Mouse (Mus musculus): ENCODE results near the gene Rps27rt.
"Not testable (repeated sequence)": the region's sequence is repeated elsewhere in the genome, so short reads cannot be mapped to it uniquely, and the experiment has no call there.

Rps27rt gene

GRCm38 (mm10) chr9:114982689-114983360 lies at the start of gene Rps27rt:
TSS of gene Rps27rt (minus strand) at chr9:114982739.
- no peak for DNase-seq (ENCODE audit: low spot score)

GRCm38 (mm10) chr9:115031046-115031445 lies 48.5 kb upstream of the Rps27rt start:
- not testable (repeated sequence) for DNase-seq (ENCODE audit: low spot score)

GRCm38 (mm10) chr9:115030581-115030980 lies 48.0 kb upstream of the Rps27rt start:
- peak; percentile 8 for DNase-seq (ENCODE audit: low spot score)

DNA sequence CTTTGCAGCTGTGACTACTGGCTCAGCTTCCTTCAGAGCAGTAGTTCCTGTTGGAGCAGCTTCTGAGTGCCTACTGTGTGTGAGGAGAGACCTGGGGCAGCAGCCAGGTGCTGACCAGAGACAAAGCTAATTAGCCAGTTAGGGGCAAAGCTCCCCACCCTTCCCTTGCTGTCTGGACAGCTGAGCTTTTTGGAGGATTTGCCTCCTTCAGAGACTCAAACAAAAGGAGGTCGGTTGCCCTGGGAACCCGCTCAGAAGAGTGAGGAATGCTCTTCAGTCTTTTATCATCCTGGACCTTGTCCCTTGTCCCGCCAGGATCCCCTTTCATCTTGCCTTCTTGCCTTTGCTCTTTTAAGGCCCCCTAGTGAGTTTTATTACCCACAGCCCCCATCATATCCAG lies 46.8 kb upstream of the Rps27rt start:
- peak; percentile 83 for DNase-seq (ENCODE audit: low spot score)

DNA sequence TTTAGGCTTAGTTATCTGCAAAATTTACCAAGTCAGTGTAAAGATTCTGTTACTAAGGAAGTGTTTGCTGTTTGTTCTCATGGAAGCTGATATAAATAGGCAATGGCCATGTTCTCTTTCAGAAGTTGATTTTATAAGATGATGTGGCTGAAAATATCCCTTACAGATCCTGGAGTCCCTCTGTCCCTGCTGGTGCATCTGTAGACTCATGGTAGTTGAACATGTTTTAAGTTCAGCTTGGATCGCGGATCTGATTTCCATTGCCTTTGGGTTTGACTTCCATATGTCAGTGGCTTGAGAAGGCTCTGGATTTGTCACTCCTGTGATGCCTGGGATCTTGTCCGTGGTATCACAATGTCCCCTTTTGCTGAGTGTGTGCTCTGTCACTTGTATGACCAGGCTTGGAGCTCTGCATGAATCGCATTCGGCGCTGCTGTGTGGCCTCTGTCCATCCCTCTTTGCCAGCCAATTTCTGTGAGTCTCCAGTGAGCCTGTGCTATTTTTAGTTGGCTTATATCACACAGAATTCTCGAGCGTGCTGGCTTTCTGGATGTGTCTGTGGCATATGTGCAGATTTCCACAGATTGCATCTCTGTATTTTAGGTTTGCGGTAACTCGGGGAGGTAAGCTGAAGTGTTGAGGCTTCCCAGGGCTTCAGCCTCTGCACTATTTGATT lies 41.3 kb upstream of the Rps27rt start:
- DNase-seq (ENCODE audit: low spot score), result no peak

- DNase-seq (ENCODE audit: low spot score), result no peak
These were observed 40.6 kb upstream of the Rps27rt start for GRCm38 (mm10) chr9:115023137-115023536.

DNA sequence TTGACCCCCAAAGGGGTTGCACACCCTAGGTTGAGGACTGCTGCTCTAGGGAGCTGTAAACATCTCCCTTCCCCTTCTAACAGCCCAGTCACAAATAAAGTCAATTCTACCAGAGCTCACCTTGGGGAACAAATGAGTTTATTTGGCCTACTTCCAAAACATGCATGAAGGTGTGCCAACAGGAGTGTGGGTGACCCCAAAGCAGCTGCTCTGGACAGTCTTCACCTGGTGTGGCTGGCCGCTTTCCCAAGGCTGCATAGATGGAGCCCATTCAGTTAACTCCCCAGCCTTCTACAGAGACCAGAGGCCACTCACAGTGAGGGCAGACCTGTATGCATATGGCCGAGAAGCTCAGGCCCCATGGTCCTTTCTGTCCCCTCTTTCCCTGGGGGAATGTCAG lies 38.9 kb upstream of the Rps27rt start:
- no peak for DNase-seq (ENCODE audit: low spot score)

- DNase-seq (ENCODE audit: low spot score), result no peak
These were observed 37.6 kb upstream of the Rps27rt start for GRCm38 (mm10) chr9:115020141-115020540.

DNA sequence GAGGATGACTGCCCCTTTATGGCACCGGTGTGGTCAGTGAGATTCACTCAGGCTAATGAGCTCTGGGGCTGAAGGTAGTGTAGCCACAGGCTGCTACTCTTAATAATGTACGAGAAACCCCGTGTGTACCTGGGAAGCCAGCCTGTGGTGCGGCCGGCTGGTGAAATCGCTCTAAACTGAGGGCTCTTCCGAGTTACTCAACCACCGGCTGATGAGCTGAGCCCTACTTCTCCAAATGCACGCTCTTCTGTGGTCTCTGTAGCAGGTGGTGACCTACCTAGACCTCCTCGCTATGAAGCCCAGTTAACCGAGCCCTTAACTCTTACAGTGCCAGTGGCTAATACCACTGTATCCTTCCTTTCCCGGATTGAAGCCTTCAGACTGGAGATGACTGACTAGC lies 29.8 kb upstream of the Rps27rt start:
- no peak for DNase-seq (ENCODE audit: low spot score)

- no peak for DNase-seq (ENCODE audit: low spot score)
These were observed 25.7 kb upstream of the Rps27rt start for GRCm38 (mm10) chr9:115008194-115008593.

GRCm38 (mm10) chr9:115007776-115008175 lies 25.2 kb upstream of the Rps27rt start:
- no peak for DNase-seq (ENCODE audit: low spot score)

GRCm38 (mm10) chr9:115005446-115005845 lies 22.9 kb upstream of the Rps27rt start:
- DNase-seq (ENCODE audit: low spot score), result no peak

DNA sequence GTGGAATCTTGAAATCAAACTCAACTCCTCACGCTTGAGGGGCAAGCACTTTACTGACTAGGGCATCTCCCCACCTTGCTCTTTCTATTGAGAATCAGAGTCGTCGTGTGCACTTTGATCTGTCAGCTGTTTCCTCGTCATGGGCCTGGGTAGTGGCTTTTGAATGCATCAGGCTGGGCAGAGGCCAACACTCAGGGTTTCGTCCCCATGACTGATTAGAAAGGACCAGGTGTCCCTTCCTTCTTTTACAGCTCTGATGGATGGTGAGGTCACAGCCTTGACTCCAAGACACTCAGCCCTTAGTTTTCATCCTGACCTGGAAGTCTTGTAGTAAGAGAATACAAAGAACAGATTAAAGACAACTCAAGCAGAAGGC lies 17.2 kb upstream of the Rps27rt start:
- DNase-seq (ENCODE audit: low spot score), result no peak

DNA sequence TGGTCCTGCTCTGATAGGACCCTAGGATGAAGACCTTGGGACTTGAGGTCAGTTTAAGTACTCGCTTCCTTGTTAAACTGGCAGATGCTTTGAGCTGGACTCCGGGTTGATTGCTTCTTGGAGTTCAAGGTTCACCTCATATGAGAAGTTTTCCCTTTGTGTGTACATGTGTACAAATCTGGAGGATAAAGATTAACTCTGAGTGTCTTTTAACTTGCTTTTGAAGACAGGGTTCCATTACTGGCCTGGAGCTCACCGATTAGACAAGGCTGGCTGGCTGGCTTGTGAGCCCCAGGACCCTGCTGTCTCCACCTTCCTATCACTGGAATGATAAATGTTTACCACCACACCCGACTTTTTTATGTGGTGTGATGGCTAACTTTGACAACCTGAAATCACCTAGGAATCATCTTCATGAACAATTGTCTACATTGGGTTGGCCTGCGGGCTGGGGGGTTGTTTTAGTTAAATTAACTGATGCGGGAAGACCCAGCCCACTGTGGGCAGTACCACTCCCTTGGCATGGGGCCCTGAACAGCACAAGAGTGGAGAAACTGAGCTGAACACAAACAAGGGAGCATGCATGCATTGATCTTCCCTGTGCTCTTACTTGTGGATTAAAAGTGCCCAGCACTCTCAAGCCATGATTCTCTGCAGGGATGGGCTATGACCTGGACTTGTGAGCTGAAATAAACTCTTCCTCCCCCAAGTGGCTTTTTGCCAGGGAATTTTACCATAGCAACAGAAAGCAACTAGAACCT lies 16.7 kb upstream of the Rps27rt start:
- DNase-seq (ENCODE audit: low spot score), result no peak

DNA sequence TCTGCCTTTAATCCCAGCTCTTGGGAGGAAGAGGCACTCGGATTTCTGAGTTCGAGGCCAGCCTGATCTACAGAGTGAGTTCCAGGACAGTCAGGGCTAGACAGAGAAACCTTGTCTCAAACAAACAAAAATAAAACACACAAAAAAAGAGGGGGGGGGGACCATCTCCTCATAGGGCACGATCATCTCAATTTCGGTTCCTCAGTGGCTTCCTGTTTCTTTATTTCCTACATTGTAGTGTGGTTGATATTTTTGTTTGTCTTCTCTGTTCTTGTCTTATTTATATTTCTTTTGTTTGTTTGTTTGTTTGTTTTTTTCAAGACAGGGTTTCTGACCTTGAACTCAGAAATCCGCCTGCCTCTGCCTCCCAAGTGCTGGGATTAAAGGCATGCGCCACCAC lies 13.9 kb upstream of the Rps27rt start:
- DNase-seq (ENCODE audit: low spot score), result no peak

- DNase-seq (ENCODE audit: low spot score), result no peak
These were observed 13.2 kb upstream of the Rps27rt start for GRCm38 (mm10) chr9:114995716-114996115.

GRCm38 (mm10) chr9:114995250-114995649 lies 12.7 kb upstream of the Rps27rt start:
- DNase-seq (ENCODE audit: low spot score), result no peak

- no peak for DNase-seq (ENCODE audit: low spot score)
These were observed 10.0 kb upstream of the Rps27rt start for GRCm38 (mm10) chr9:114992528-114992927.

DNA sequence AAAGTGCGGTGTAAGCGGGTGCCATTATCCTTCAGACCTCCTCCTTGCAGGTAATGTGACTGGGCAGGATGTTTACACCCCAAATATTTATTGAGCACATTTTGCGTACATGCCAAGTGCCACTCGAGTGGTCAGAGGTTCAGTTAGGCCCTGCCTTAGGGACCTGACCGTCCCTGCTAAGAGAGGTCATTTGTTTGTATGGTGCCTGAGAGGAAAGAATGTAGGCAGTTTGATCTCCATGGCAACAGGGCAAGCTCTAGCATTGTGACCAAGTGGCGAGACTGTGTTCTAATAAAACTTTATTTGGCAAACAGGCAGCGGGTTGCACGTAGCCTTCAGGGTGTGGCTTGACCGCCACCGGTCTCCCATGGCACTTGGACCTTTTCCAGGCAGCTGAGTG lies 7.9 kb upstream of the Rps27rt start:
- DNase-seq (ENCODE audit: low spot score), result peak; percentile 50

DNA sequence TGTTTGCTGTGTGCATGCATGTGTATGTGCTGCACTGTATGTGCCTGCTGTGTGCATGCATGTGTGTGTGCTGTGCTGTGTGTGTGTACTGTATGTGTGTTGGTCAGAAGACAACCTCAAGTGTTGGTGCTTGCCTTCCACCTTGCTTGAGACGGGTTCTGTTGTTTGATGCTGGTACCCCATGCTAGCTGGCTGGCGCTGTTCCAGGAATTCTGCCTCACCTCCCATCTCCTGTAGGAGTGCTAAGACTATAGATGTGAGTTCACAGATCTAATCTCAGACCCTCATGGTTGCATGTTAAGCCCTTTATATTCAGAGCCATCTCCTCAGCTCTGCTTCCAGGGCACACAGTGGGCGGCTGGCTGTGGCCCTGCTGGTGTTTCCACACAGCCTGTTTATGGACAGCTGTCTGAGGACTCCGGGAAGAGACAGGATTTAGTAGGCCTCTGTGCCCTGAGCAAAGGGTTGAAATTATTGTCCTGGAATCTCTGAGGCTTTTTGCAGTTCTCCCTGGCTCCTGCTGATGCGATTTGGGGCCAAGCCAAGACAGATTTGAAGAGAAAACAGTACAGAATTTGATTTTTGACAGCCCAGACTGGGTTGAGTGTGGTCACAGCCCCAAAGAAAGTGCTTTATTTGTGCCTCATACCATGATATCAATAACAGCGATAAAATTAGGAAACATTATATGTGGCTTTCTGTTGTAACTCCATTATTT lies 6.2 kb upstream of the Rps27rt start:
- no peak for DNase-seq (ENCODE audit: low spot score)

GRCm38 (mm10) chr9:114988029-114988428 lies 5.5 kb upstream of the Rps27rt start:
- DNase-seq (ENCODE audit: low spot score), result no peak

DNA sequence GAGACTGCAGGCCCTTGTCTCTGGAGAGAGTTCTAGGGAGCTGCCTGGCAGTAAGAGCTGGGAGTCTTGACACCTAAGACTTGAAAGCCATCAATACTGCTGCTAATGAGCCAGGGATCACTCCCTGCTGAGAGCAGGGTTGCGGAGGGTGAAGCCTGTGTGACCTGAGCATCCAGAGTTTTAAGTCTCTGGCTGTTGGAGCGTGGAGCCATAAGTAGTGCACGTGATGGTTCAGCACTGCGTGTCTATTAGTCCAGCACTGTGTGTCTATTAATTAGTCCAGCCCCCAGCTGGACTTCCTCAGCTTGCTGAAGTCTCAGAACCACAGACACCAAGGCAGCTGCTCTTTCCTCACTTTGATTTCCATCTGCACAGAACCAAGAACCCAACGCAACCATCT lies 3.8 kb upstream of the Rps27rt start:
- no peak for DNase-seq (ENCODE audit: low spot score)

- no peak for DNase-seq (ENCODE audit: low spot score)
These were observed 3.2 kb upstream of the Rps27rt start for GRCm38 (mm10) chr9:114985741-114986140.

Measured in embryo, embryonic 10 days (tissue).